Mouse (Mus musculus) embryonic fibroblast, embryonic 13.5 days (primary cell): ENCODE measurements around the gene Gm19345. TPM values are rescaled to one million over a fixed set of nuclear protein-coding genes. Genes with fewer than 3 reads are reported as not detected.

Source experiments
- H3K27ac ChIP-seq: 2 replicates; pipeline ENCODE4 v1.5.1; 2012; ENCODE audit warnings: low read length, control low read depth, inconsistent platforms; ENCODE audit not compliant: insufficient read depth
- H3K4me1 ChIP-seq: 2 replicates; pipeline ENCODE4 v1.6.1; 2011; ENCODE audit warnings: low read length; ENCODE audit not compliant: control insufficient read depth, insufficient read depth
- H3K4me3 ChIP-seq: 2 replicates; pipeline ENCODE4 v1.5.1; 2011; ENCODE audit warnings: mild to moderate bottlenecking, control low read depth, low read length; ENCODE audit not compliant: insufficient read depth
- CTCF ChIP-seq: IDR thresholded peaks from 2 replicates; pipeline ENCODE4 v1.5.1; 2011; ENCODE audit warnings: mild to moderate bottlenecking, control low read depth, low read length, moderate library complexity, borderline replicate concordance; ENCODE audit not compliant: insufficient read depth
- POLR2A ChIP-seq: IDR thresholded peaks from 2 replicates; pipeline ENCODE4 v1.6.1; 2011; ENCODE audit warnings: low read depth, mild to moderate bottlenecking, control low read depth, low read length, moderate library complexity
- polyA plus RNA-seq: library from polyadenylated mRNA; stranded (reverse); fragments of >200 nt; gene quantifications from 2 replicates; pipeline ENCODE4 v1.2.4, GENCODE M21; 2011; ENCODE audit warnings: low read depth; ENCODE audit not compliant: missing spikeins, insufficient read length

Gm19345 gene
- polyA plus RNA-seq, 1 experiment, result not detected

- Histone ChIP-seq H3K4me1 (0 out of 2 replicates have a peak, but pooled peaks cover 3% of the 10 kb centered on the region), H3K4me3 (no peak overlapping the region), H3K27ac (no peak overlapping the region)
- TF ChIP-seq CTCF, result peak; percentile 77
- TF ChIP-seq POLR2A, result no peak
Observed at GRCm38 (mm10) chr7:19871943-19872601, 20.3 kb downstream of the Gm19345 start.

GRCm38 (mm10) chr7:19875948-19876682 is 24.3 kb downstream of the Gm19345 start:
- Histone ChIP-seq H3K4me1 (0 out of 2 replicates have a peak, but pooled peaks cover 3% of the 10 kb centered on the region), H3K4me3 (no peak overlapping the region), H3K27ac (no peak overlapping the region)
- TF ChIP-seq POLR2A (no peak), CTCF (peak; percentile 57; the same call in 1 of the 2 replicates)

- no peak overlapping the region for H3K27ac ChIP-seq
- H3K4me1 ChIP-seq, result no peaks in the 10 kb centered on the region
- H3K4me3 ChIP-seq, result no peak overlapping the region
- TF ChIP-seq POLR2A (no peak), CTCF (no peak)
Observed at GRCm38 (mm10) chr7:19876781-19877425, 25.1 kb downstream of the Gm19345 start.

GRCm38 (mm10) chr7:19880754-19881153 is 29.0 kb downstream of the Gm19345 start:
- Histone ChIP-seq H3K4me1 (no peaks in the 10 kb centered on the region), H3K27ac (no peak overlapping the region)
- TF ChIP-seq CTCF (no peak), POLR2A (no peak)

GRCm38 (mm10) chr7:19887849-19888248 is 36.0 kb downstream of the Gm19345 start, which contains the start of gene Ceacam19:
TSS of gene Ceacam19 (minus strand) at chr7:19887965.
- Histone ChIP-seq H3K27ac (no peak within 1 kb of the TSS), H3K4me3 (no peak within 1 kb of the TSS), H3K4me1 (no peaks in the 10 kb centered on the region)
- TF ChIP-seq CTCF, result no peak

More at GRCm38 (mm10) chr7:19880754-19881153, 29.0 kb downstream of the Gm19345 start:
- H3K4me3 ChIP-seq, result no peak overlapping the region

- Histone ChIP-seq H3K4me1 (no peaks in the 10 kb centered on the region), H3K27ac (no peak overlapping the region), H3K4me3 (no peak overlapping the region)
- TF ChIP-seq CTCF, result 0 out of 2 replicates have a peak, but pooled peaks have one; percentile 22
- no peak for TF ChIP-seq POLR2A
Observed at GRCm38 (mm10) chr7:19889881-19890280, 38.1 kb downstream of the Gm19345 start.

Other genes with a start within 250 kb of the Gm19345 start
- gene Clasrp, start 247.5 kb upstream of the Gm19345 start, polyA plus RNA-seq, result 32.4 and 38.1 TPM in 2 replicates
- gene Relb, start 222.6 kb upstream of the Gm19345 start, polyA plus RNA-seq, result 15.4 and 17.9 TPM in 2 replicates
- gene Clptm1, start 187.0 kb upstream of the Gm19345 start, polyA plus RNA-seq, result 116 and 124 TPM in 2 replicates
- not detected in 2 replicates for gene Apoc2, start 174.1 kb upstream of the Gm19345 start, polyA plus RNA-seq
- gene Gm44805, start 170.6 kb upstream of the Gm19345 start, polyA plus RNA-seq, result not detected in 2 replicates
- not detected in 2 replicates for gene Apoc4, start 170.5 kb upstream of the Gm19345 start, polyA plus RNA-seq
- gene Apoc1, start 159.3 kb upstream of the Gm19345 start, polyA plus RNA-seq, result not detected in 2 replicates
- gene Apoe, start 152.8 kb upstream of the Gm19345 start, polyA plus RNA-seq, result 8.5 and 34.9 TPM in 2 replicates
- gene Tomm40, start 136.6 kb upstream of the Gm19345 start, polyA plus RNA-seq, result 38.1 and 51.3 TPM in 2 replicates
- 39.7 and 45.3 TPM in 2 replicates for gene Nectin2, start 101.5 kb upstream of the Gm19345 start, polyA plus RNA-seq
- gene Bcam, start 81.0 kb upstream of the Gm19345 start, polyA plus RNA-seq, result 2.1 and 2.5 TPM in 2 replicates
- not detected in 2 replicates for gene Cblc, start 55.2 kb upstream of the Gm19345 start, polyA plus RNA-seq
- gene Bcl3, start 29.2 kb upstream of the Gm19345 start, polyA plus RNA-seq, result 24.1 and 37.9 TPM in 2 replicates
- not detected in 2 replicates for gene Ceacam16, start 9.3 kb downstream of the Gm19345 start, polyA plus RNA-seq
- gene Ceacam19, start 36.0 kb downstream of the Gm19345 start, polyA plus RNA-seq, result not detected in 2 replicates
- 54.1 and 65.0 TPM in 2 replicates for gene Pvr, start 69.2 kb downstream of the Gm19345 start, polyA plus RNA-seq
- not detected in 2 replicates for gene Igsf23, start 98.8 kb downstream of the Gm19345 start, polyA plus RNA-seq
- not detected in 2 replicates for gene Ceacam20, start 113.4 kb downstream of the Gm19345 start, polyA plus RNA-seq
- gene Nlrp9b, start 139.5 kb downstream of the Gm19345 start, polyA plus RNA-seq, result not detected in 2 replicates
- gene Vmn1r91, start 247.7 kb downstream of the Gm19345 start, polyA plus RNA-seq, result not detected in 2 replicates